8 mouse cellular contexts compared by ENCODE assay signal in genomic region chr9:96844798-96845209, GRCm38 (mm10). TPM values are rescaled to one million over a fixed set of nuclear protein-coding genes. Genes with fewer than 3 reads are reported as not detected.
DNase-seq lines count a peak whose midpoint lies in the region; ATAC-seq and TF ChIP-seq lines count a peak whose summit lies in the region.

No protein-coding gene starts in this region.

- H3K36me3 ChIP-seq in midbrain, postnatal 0 days (ENCODE audit: insufficient read depth, low read length), result no peaks in the 10 kb centered on the region
- H3K36me3 ChIP-seq in midbrain, embryonic 16.5 days (ENCODE audit: control insufficient read depth, insufficient read depth, low read length), result no peaks in the 10 kb centered on the region
- no peaks in the 10 kb centered on the region for H3K36me3 ChIP-seq in kidney, embryonic 14.5 days (ENCODE audit: control insufficient read depth, insufficient read depth, low read length)
- no peaks in the 10 kb centered on the region for H3K36me3 ChIP-seq in lung, embryonic 14.5 days (ENCODE audit: insufficient read depth)

- no peaks in the 10 kb centered on the region for H3K9me3 ChIP-seq in midbrain, postnatal 0 days (ENCODE audit: low read length)
- no peaks in the 10 kb centered on the region for H3K9me3 ChIP-seq in midbrain, embryonic 16.5 days (replicated peaks; ENCODE audit: control insufficient read depth, low read length, poor library complexity, severe bottlenecking)
- H3K9me3 ChIP-seq in kidney, embryonic 14.5 days (ENCODE audit: control insufficient read depth, low read length), result 0 out of 2 replicates have a peak, but pooled peaks cover 3% of the 10 kb centered on the region
- no peaks in the 10 kb centered on the region for H3K9me3 ChIP-seq in lung, embryonic 14.5 days (ENCODE audit: low read depth, low read length)

- no peak overlapping the region for H3K4me3 ChIP-seq in midbrain, postnatal 0 days (ENCODE audit: low read depth, low read length)
- H3K4me3 ChIP-seq in midbrain, embryonic 16.5 days (ENCODE audit: low read depth, low read length), result no peak overlapping the region
- no peak overlapping the region for H3K4me3 ChIP-seq in kidney, embryonic 14.5 days (ENCODE audit: low read length)
- H3K4me3 ChIP-seq in lung, embryonic 14.5 days (ENCODE audit: low read depth, low read length), result no peak overlapping the region

- H3K27me3 ChIP-seq in midbrain, postnatal 0 days (ENCODE audit: insufficient read depth, low read length), result no peaks in the 10 kb centered on the region
- H3K27me3 ChIP-seq in midbrain, embryonic 16.5 days (ENCODE audit: control insufficient read depth, insufficient read depth, low read depth, low read length), result no peaks in the 10 kb centered on the region
- H3K27me3 ChIP-seq in kidney, embryonic 14.5 days (ENCODE audit: control insufficient read depth, insufficient read depth, low read length), result no peaks in the 10 kb centered on the region
- H3K27me3 ChIP-seq in lung, embryonic 14.5 days (ENCODE audit: insufficient read depth, low read length), result no peaks in the 10 kb centered on the region

- H3K9ac ChIP-seq in midbrain, postnatal 0 days (replicated peaks; ENCODE audit: low read length, poor library complexity, severe bottlenecking), result no peak overlapping the region
- H3K9ac ChIP-seq in midbrain, embryonic 16.5 days (ENCODE audit: low read depth, low read length), result no peak overlapping the region
- H3K9ac ChIP-seq in kidney, embryonic 14.5 days (ENCODE audit: low read depth, low read length), result no peak overlapping the region
- no peak overlapping the region for H3K9ac ChIP-seq in lung, embryonic 14.5 days

- H3K4me2 ChIP-seq in midbrain, postnatal 0 days (ENCODE audit: low read depth, low read length, poor library complexity, severe bottlenecking), result no peak overlapping the region
- H3K4me2 ChIP-seq in midbrain, embryonic 16.5 days (ENCODE audit: low read length), result no peak overlapping the region
- H3K4me2 ChIP-seq in kidney, embryonic 14.5 days (replicated peaks; ENCODE audit: low read depth, low read length), result no peak overlapping the region
- no peak overlapping the region for H3K4me2 ChIP-seq in lung, embryonic 14.5 days

- DNase-seq in midbrain, postnatal 0 days (ENCODE audit: low spot score), result peak; percentile 62
- peak; percentile 79 for DNase-seq in cerebellum, adult 11-12 months
- DNase-seq in gastrocnemius, postnatal 25 days, result peak; percentile 82
- peak; percentile 90 for DNase-seq in lung, embryonic 14.5 days
- DNase-seq in thymus, adult 18-20 months, result no peak
- DNase-seq in thymus, postnatal 4 days, result no peak

- H3K4me1 ChIP-seq in midbrain, postnatal 0 days (ENCODE audit: insufficient read depth, low read length), result no peaks in the 10 kb centered on the region
- H3K4me1 ChIP-seq in midbrain, embryonic 16.5 days (ENCODE audit: control insufficient read depth, insufficient read depth, low read length), result peaks cover 8% of the 10 kb centered on the region
- H3K4me1 ChIP-seq in kidney, embryonic 14.5 days (ENCODE audit: control insufficient read depth, insufficient read depth, low read length), result no peaks in the 10 kb centered on the region
- no peaks in the 10 kb centered on the region for H3K4me1 ChIP-seq in lung, embryonic 14.5 days (ENCODE audit: insufficient read depth)

- no peak overlapping the region for H3K27ac ChIP-seq in midbrain, postnatal 0 days (ENCODE audit: low read depth, low read length)
- H3K27ac ChIP-seq in midbrain, embryonic 16.5 days (ENCODE audit: low read length), result no peak overlapping the region
- H3K27ac ChIP-seq in kidney, embryonic 14.5 days (ENCODE audit: low read depth, low read length), result no peak overlapping the region
- H3K27ac ChIP-seq in lung, embryonic 14.5 days (ENCODE audit: low read depth), result no peak overlapping the region

- WGBS in midbrain, postnatal 0 days, result 53% methylated on average over 3 of the region's 3 CpGs
- WGBS in midbrain, embryonic 16.5 days, result 49% methylated on average over 3 of the region's 3 CpGs
- WGBS in kidney, embryonic 14.5 days, result 66% methylated on average over 3 of the region's 3 CpGs
- WGBS in lung, embryonic 14.5 days, result 45% methylated on average over 3 of the region's 3 CpGs

- no peak for TF ChIP-seq CTCF in midbrain, postnatal 0 days (IDR thresholded peaks at IDR 0.05)
- TF ChIP-seq CTCF in lung, embryonic 14.5 days (IDR thresholded peaks at IDR 0.05; ENCODE audit: low read depth), result no peak

- no peak for ATAC-seq in midbrain, postnatal 0 days (ENCODE audit: low FRiP score)
- ATAC-seq in midbrain, embryonic 16.5 days, result no peak
- ATAC-seq in kidney, embryonic 14.5 days (ENCODE audit: low FRiP score, low TSS enrichment), result peak; percentile 59; the same call in 1 of the 2 replicates
- ATAC-seq in lung, embryonic 14.5 days (ENCODE audit: insufficient read depth), result peak; percentile 92

RNA-seq across cellular contexts. Expression of gene Pxylp1, which starts 47.7 kb away (rescaled TPM):
- total RNA-seq in midbrain, postnatal 0 days (2014; rRNA removed), result 27.0 and 42.3 TPM in 2 replicates
- 23.5 and 24.6 TPM in 2 replicates for polyA plus RNA-seq in midbrain, postnatal 0 days (2015; fragmentation: Nextera tagmentation; extraction: Ambion mirVana)
- 39.3 and 47.8 TPM in 2 replicates for polyA plus RNA-seq in midbrain, embryonic 16.5 days (2015; fragmentation: Nextera tagmentation; extraction: Ambion mirVana)
- 1 to 10 TPM; 1.7 to 1.8 TPM for total RNA-seq in gastrocnemius, postnatal 25 days (2021)
- polyA plus RNA-seq in kidney, embryonic 14.5 days (2014; fragmentation: Nextera tagmentation; extraction: Ambion mirVana), result 10.6 and 19.3 TPM in 2 replicates
- 17.2 and 17.4 TPM in 2 replicates for polyA plus RNA-seq in lung, embryonic 14.5 days (2014; fragmentation: Nextera tagmentation; extraction: Ambion mirVana)

Comparison
In these comparisons a context has a peak if more than half of its experiments do, and no peak if none do; other contexts are left out.
1. ATAC-seq: peak in kidney, embryonic 14.5 days (single experiment) and lung, embryonic 14.5 days (single experiment); none in midbrain, postnatal 0 days (single experiment) and midbrain, embryonic 16.5 days (single experiment).
2. DNase-seq: peak in midbrain, postnatal 0 days (single experiment), cerebellum, adult 11-12 months (single experiment), gastrocnemius, postnatal 25 days (single experiment) and lung, embryonic 14.5 days (single experiment); none in thymus, adult 18-20 months (0 of 2) and thymus, postnatal 4 days (single experiment).